Mouse (Mus musculus) hindbrain, postnatal 0 days (tissue): ENCODE measurements around the gene Fam104a. TPM values are rescaled to one million over a fixed set of nuclear protein-coding genes. Genes with fewer than 3 reads are reported as not detected.

Source experiments
- ATAC-seq: fragments of 200-750 bp; cut with Nextera tagmentation; 2 replicates; pipeline ENCODE4 v1.8.0; 2017; ENCODE audit warnings: mild to moderate bottlenecking, moderate TSS enrichment, moderate library complexity
- DNase-seq: peaks from one replicate; pipeline ENCODE4 v3.0.0-alpha.2; 2015; ENCODE audit warnings: low spot score
- H3K27ac ChIP-seq: fragments of 300-500 bp; sonication (generic); 2 replicates; pipeline ENCODE4 v1.5.1; 2014; ENCODE audit warnings: mild to moderate bottlenecking
- H3K27me3 ChIP-seq: fragments of 300-500 bp; sonication (generic); 2 replicates; pipeline ENCODE4 v1.6.1; 2014; ENCODE audit warnings: low read length, mixed read lengths; ENCODE audit not compliant: insufficient read depth
- H3K36me3 ChIP-seq: fragments of 300-500 bp; sonication (generic); 2 replicates; pipeline ENCODE4 v1.6.1; 2014; ENCODE audit warnings: low read length, mixed read lengths; ENCODE audit not compliant: insufficient read depth
- H3K4me1 ChIP-seq: fragments of 300-500 bp; sonication (generic); 2 replicates; pipeline ENCODE4 v1.6.1; 2014; ENCODE audit warnings: antibody characterized with exemption, low read length, mixed read lengths; ENCODE audit not compliant: insufficient read depth
- H3K4me2 ChIP-seq: fragments of 300-500 bp; sonication (generic); 2 replicates; pipeline ENCODE4 v1.6.1; 2014; ENCODE audit warnings: low read depth, mild to moderate bottlenecking, low read length, moderate library complexity, mixed read lengths
- H3K4me3 ChIP-seq: fragments of 300-500 bp; sonication (generic); 2 replicates; pipeline ENCODE4 v1.5.1; 2014; ENCODE audit warnings: low read length
- H3K9ac ChIP-seq: fragments of 300-500 bp; sonication (generic); replicated peaks from 2 replicates; pipeline ENCODE4 v1.6.1; 2014; ENCODE audit warnings: mild to moderate bottlenecking, low read length, moderate library complexity, mixed read lengths
- H3K9me3 ChIP-seq: fragments of 300-500 bp; sonication (generic); 2 replicates; pipeline ENCODE4 v1.6.1; 2016; ENCODE audit warnings: low read length, mixed read lengths
- CTCF ChIP-seq: IDR thresholded peaks from 2 replicates; pipeline ENCODE4 v1.5.1; 2016; ENCODE audit warnings: antibody characterized with exemption, control low read depth, low read depth
- WGBS: fragments of 180-500 bp; shearing (Covaris S2); extraction: QIAGEN DNeasy Blood & Tissue Kit; methylation state at CpG from one replicate; pipeline ENCODE4 v1.1.7; 2014; 5-methylcytosine and 5-hydroxymethylcytosine counted together
- polyA plus RNA-seq: library from polyadenylated mRNA; unstranded; fragments of >200 nt; fragmentation: Nextera tagmentation; extraction: Ambion mirVana; gene quantifications from 2 replicates; pipeline ENCODE4 v1.2.1, GENCODE M21; 2015
- total RNA-seq: library from RNA; depleted of rRNA; stranded (reverse); fragments of >200 nt; gene quantifications from 2 replicates; pipeline ENCODE4 v1.2.3, GENCODE M21; 2014

Gene Fam104a
- total and polyA plus RNA-seq, 2 experiments from 2014 or later: 29.5 to 50.6 TPM

DNA sequence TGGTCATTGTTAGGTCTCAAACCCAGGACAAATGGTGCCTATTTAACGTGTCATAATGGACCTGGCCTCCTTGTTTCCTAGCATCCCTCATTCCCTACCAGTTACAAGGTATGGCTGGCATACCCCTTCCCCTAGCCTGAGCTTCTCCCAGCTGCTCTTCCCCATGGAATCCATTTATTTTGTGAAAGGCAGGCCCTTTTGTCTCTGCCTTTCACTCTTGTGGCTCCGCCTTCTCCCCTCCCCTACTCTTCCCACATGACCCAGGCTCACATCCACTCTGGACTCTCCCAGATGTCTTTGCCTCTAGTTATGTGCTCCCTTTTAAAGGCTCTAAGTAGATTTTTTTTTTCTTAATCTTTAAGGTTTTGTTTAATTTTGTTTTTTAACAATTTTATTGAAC lies 3.1 kb upstream of the Fam104a start:
- Histone ChIP-seq H3K27me3 (no peaks in the 10 kb centered on the region), H3K4me2 (no peak overlapping the region), H3K4me1 (peaks cover 10% of the 10 kb centered on the region; the same call in 1 of the 2 replicates), H3K9ac (no peak overlapping the region), H3K9me3 (no peaks in the 10 kb centered on the region), H3K36me3 (peaks cover 18% of the 10 kb centered on the region), H3K27ac (no peak overlapping the region), H3K4me3 (no peak overlapping the region)
- DNase-seq (no peak), ATAC-seq (no peak)
- TF ChIP-seq CTCF: no peak
- 39% methylated on average over 2 of the region's 2 CpGs for WGBS

DNA sequence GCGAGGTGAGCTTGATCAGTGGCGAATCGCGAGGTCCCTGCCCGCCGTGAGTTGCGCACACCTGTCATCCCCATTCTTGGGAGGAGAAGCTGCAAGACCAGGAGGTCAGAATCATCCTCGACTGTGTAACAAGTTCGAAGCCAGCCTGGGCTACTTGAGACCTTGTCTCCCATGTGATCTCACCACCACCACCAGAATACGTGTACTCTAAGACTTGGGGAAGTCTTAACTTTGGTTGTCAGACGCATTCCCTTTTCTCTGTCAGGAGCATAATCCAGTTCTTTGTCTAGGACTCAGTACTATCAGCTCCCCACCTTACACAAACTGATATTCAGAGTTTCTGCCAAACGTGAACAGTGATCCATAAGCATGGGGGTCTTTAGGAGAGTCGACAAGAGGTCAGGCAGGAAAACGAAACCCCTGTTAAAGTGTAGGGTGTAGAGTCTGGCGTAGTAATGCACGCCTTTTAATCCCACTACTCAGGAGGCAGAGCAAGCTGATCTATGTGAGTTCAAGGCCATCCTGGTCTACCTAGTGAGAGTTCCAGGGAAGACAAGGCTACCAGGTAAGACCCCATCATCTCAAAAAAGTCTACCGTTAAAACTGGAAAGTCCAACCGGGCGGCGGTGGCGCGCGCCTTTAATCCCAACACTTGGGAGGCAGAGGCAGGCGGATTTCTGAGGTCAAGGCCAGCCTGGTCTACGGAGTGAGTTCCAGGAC lies 912 bp upstream of the Fam104a start:
- TF ChIP-seq CTCF: no peak
- H3K4me1 ChIP-seq: peaks cover 16% of the 10 kb centered on the region; the same call in 1 of the 2 replicates
- H3K9me3 ChIP-seq: no peaks in the 10 kb centered on the region
- WGBS: 43% methylated on average over 25 of the region's 25 CpGs
- peak overlapping the region; percentile 92 for H3K4me3 ChIP-seq
- peaks cover 18% of the 10 kb centered on the region for H3K36me3 ChIP-seq
- no peak for ATAC-seq
- no peaks in the 10 kb centered on the region for H3K27me3 ChIP-seq
- H3K27ac ChIP-seq: peak overlapping the region; percentile 95
- no peak for DNase-seq
- peak overlapping the region; percentile 82 for H3K4me2 ChIP-seq
- peak overlapping the region; percentile 93 for H3K9ac ChIP-seq

DNA sequence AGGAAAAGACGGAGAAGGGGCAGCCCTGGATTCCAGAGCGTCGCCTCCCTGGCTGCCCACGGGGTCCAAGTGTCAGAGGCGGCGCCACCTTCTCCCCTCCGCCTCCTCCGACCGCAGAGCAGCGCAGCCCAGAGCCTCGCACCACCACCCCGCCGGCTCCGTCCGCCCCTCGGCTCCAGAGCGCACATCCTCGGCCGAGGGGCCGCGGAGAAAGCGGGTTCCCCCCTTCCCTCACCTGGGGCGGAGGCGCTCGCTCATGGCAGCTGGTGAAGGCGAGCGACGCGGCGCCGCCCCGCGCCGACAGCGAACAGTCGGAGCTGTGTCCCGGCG lies 363 bp downstream of the Fam104a start:
- H3K36me3 ChIP-seq: peaks cover 8% of the 10 kb centered on the region; the same call in 1 of the 2 replicates
- peak overlapping the region; percentile 95 for H3K27ac ChIP-seq
- H3K9ac ChIP-seq: peak overlapping the region; percentile 93
- peak overlapping the region; percentile 92 for H3K4me3 ChIP-seq
- H3K27me3 ChIP-seq: no peaks in the 10 kb centered on the region
- H3K4me1 ChIP-seq: peaks cover 16% of the 10 kb centered on the region; the same call in 1 of the 2 replicates
- H3K4me2 ChIP-seq: peak overlapping the region; percentile 82
- ATAC-seq (peak; percentile 77), DNase-seq (no peak)
- 1% methylated on average over 30 of the region's 38 CpGs for WGBS
- no peaks in the 10 kb centered on the region for H3K9me3 ChIP-seq
- TF ChIP-seq CTCF: no peak

DNA sequence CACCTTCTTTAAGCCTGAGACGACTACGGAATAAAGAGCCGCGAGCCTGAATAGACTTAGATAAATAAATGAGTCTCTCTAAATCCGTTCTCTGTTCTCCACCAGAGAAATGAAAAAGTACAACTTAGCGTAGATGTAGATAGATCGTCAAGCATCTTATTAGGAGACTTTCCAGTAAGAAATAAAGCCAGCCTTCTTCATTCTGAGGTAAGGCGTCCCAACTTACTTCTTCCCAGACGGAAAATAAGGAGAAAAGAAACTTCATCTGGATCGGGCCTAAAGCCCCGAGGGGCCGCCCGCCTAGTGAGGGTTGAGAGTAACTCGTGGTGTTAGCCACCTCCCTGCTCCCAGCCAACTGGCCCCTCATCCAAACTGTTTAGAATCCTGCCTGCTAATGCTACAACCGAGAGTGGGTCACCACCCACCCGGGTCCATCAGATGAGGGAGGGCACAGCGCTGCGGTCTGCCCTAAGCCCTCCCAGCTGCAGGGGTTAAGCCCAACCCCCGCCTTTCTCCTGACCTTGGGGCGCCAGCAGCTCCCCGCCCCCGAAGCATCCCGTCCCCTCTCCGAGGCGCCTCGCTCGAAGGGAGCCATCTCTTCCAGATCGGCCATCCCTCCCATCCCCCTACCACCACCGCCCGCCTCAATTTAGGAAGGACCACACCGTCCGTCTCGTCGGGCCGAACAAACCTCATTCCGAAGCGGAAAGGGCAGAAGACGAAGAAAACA lies 893 bp downstream of the Fam104a start:
- Histone ChIP-seq H3K4me2 (peak overlapping the region; percentile 82), H3K4me3 (peak overlapping the region; percentile 92), H3K27ac (peak overlapping the region; percentile 95), H3K9me3 (no peaks in the 10 kb centered on the region), H3K27me3 (no peaks in the 10 kb centered on the region), H3K4me1 (peaks cover 16% of the 10 kb centered on the region; the same call in 1 of the 2 replicates), H3K9ac (peak overlapping the region; percentile 93), H3K36me3 (peaks cover 3% of the 10 kb centered on the region; the same call in 1 of the 2 replicates)
- ATAC-seq (peak; percentile 38), DNase-seq (peak; percentile 60)
- WGBS: 3% methylated on average over 38 of the region's 38 CpGs
- TF ChIP-seq CTCF: no peak

DNA sequence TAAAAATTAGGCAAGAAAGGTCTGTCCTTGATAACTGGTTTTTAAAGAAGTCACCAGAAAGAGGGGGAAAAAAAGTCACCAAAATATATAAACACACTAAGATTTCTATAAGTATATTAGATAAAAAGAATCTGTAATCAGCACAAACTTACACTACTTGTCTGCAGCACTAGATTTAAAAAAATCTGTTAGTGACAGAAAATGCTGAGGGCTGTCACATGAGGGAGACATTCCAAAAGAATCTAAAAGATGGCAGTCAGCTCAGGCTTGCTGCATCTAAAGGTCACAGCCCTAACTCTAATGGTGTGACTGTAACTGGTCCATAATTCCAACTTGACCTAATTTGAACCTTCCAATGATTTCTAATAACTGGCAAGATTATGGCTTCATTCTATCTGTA lies 2.0 kb downstream of the Fam104a start:
- no peaks in the 10 kb centered on the region for H3K9me3 ChIP-seq
- peak overlapping the region; percentile 92; the same call in 1 of the 2 replicates for H3K4me3 ChIP-seq
- peak overlapping the region; percentile 82 for H3K4me2 ChIP-seq
- no peak overlapping the region for H3K9ac ChIP-seq
- H3K36me3 ChIP-seq: no peaks in the 10 kb centered on the region; the same call in 1 of the 2 replicates
- H3K27me3 ChIP-seq: no peaks in the 10 kb centered on the region
- H3K4me1 ChIP-seq: peaks cover 16% of the 10 kb centered on the region; the same call in 1 of the 2 replicates
- peak; percentile 13; the same call in 1 of the 2 replicates for TF ChIP-seq CTCF
- DNase-seq: no peak
- H3K27ac ChIP-seq: no peak overlapping the region
- no peak for ATAC-seq

- Histone ChIP-seq H3K9ac (no peak overlapping the region), H3K4me1 (peaks cover 16% of the 10 kb centered on the region; the same call in 1 of the 2 replicates)
- no peak for ATAC-seq
Observed at GRCm38 (mm10) chr11:113680954-113681353, 3.0 kb downstream of the Fam104a start.

More at GRCm38 (mm10) chr11:113680954-113681353, 3.0 kb downstream of the Fam104a start:
- Histone ChIP-seq H3K27ac (no peak overlapping the region), H3K27me3 (no peaks in the 10 kb centered on the region), H3K36me3 (peaks cover 10% of the 10 kb centered on the region; the same call in 1 of the 2 replicates), H3K9me3 (no peaks in the 10 kb centered on the region), H3K4me3 (no peak overlapping the region), H3K4me2 (no peak overlapping the region)
- WGBS: 89% methylated on average over 2 of the region's 2 CpGs
- DNase-seq: no peak
- TF ChIP-seq CTCF: no peak
